Mouse (Mus musculus): ENCODE measurements around the gene Emc8. TPM values are rescaled to one million over a fixed set of nuclear protein-coding genes. Genes with fewer than 3 reads are reported as not detected.

Emc8 gene
- polyA plus RNA-seq, 1 experiment from 2014 or later: 276 TPM

DNA sequence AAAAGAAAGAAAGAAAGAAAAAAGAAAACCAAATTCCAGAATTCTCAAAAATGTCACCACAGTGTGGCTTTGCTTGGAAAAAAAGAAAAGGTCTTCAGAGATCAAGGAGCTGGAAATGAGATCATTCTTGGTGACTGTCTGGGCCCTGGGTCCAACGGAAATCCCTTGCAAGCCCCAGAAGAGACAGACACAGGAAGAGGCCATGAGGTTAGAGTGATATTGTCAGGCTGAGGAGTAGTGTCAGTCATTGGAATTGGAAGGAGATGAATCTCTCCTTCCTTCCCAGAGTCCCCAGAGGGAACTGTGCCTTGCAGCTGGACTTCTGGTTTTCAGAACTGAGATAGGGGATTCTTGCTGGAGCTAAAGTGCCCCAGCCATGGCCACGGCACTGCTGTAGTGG is 31.2 kb upstream of the Emc8 start:
- DNase-seq (ENCODE audit: low spot score) (no peak), ATAC-seq (ENCODE audit: low FRiP score) (no peak)
- no peak overlapping the region for H3K9ac ChIP-seq (ENCODE audit: low read depth, low read length)
- H3K27ac ChIP-seq (ENCODE audit: low read depth, low read length): no peak overlapping the region
- no peaks in the 10 kb centered on the region for H3K36me3 ChIP-seq (ENCODE audit: control insufficient read depth, insufficient read depth, low read length)
- WGBS: 57% methylated on average over 2 of the region's 2 CpGs
- peaks cover 3% of the 10 kb centered on the region; the same call in 1 of the 2 replicates for H3K4me1 ChIP-seq (replicated peaks; ENCODE audit: control insufficient read depth, insufficient read depth, low read length)
- no peak overlapping the region for H3K4me3 ChIP-seq (ENCODE audit: low read depth, low read length)
- no peaks in the 10 kb centered on the region for H3K27me3 ChIP-seq (ENCODE audit: control insufficient read depth, insufficient read depth, low read length)
- H3K9me3 ChIP-seq (ENCODE audit: control insufficient read depth, low read length): no peaks in the 10 kb centered on the region
- no peak overlapping the region for H3K4me2 ChIP-seq (replicated peaks; ENCODE audit: low read depth, low read length)

DNA sequence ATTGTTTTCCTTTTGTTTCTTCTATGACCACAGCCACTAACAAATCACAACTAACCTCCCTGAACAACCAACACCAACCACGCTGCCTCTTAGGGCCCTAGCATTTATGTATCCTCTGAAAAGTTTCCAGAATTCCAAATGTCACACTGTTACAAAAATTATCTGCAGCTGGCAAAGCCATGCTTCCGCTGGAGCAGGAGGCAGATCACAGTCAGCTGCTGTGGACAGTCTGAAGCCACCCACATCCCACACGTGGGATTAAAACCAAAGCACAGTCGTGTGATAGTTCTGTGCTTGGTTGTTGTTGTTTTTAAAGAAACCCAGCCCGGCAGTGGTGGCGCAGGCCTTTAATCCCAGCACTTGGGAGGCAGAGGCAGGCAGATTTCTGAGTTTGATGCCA is 30.7 kb upstream of the Emc8 start:
- no peaks in the 10 kb centered on the region for H3K36me3 ChIP-seq (ENCODE audit: control insufficient read depth, insufficient read depth, low read length)
- WGBS: 81% methylated on average over 6 of the region's 6 CpGs
- no peaks in the 10 kb centered on the region for H3K9me3 ChIP-seq (ENCODE audit: control insufficient read depth, low read length)
- no peak for ATAC-seq (ENCODE audit: low FRiP score)
- no peak overlapping the region for H3K4me3 ChIP-seq (ENCODE audit: low read depth, low read length)
- no peak for DNase-seq (ENCODE audit: low spot score)
- no peak overlapping the region for H3K27ac ChIP-seq (ENCODE audit: low read depth, low read length)
- no peak overlapping the region for H3K4me2 ChIP-seq (replicated peaks; ENCODE audit: low read depth, low read length)
- peaks cover 3% of the 10 kb centered on the region; the same call in 1 of the 2 replicates for H3K4me1 ChIP-seq (replicated peaks; ENCODE audit: control insufficient read depth, insufficient read depth, low read length)
- H3K9ac ChIP-seq (ENCODE audit: low read depth, low read length): no peak overlapping the region
- no peaks in the 10 kb centered on the region for H3K27me3 ChIP-seq (ENCODE audit: control insufficient read depth, insufficient read depth, low read length)

DNA sequence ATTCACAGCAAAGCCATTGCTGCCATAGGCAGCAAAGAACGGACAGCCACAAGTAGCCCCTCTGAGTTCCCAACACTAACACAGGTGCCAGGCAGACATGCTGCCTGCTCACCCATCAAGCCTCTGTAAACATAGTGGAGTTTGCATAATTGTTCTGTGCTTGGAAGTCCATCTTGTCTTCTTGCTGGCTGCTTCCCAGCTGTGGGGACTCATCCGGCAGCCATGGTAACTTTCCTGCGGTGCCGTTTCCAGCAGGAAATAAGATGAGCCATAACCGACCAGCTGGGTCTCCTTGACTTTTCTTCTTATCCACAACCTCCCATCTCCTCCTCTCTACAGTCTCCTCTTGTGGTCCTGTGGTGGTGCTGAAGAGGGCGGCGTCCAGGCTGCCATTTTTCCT is 30.1 kb upstream of the Emc8 start:
- 95% methylated on average over 7 of the region's 7 CpGs for WGBS
- H3K4me1 ChIP-seq (replicated peaks; ENCODE audit: control insufficient read depth, insufficient read depth, low read length): peaks cover 3% of the 10 kb centered on the region; the same call in 1 of the 2 replicates

GRCm38 (mm10) chr8:120697979-120698272 is 29.6 kb upstream of the Emc8 start:
- Histone ChIP-seq H3K27ac (ENCODE audit: low read depth, low read length) (no peak overlapping the region), H3K36me3 (ENCODE audit: control insufficient read depth, insufficient read depth, low read length) (no peaks in the 10 kb centered on the region), H3K4me3 (ENCODE audit: low read depth, low read length) (no peak overlapping the region), H3K9me3 (ENCODE audit: control insufficient read depth, low read length) (no peaks in the 10 kb centered on the region), H3K4me2 (replicated peaks; ENCODE audit: low read depth, low read length) (no peak overlapping the region), H3K9ac (ENCODE audit: low read depth, low read length) (no peak overlapping the region), H3K27me3 (ENCODE audit: control insufficient read depth, insufficient read depth, low read length) (no peaks in the 10 kb centered on the region), H3K4me1 (replicated peaks; ENCODE audit: control insufficient read depth, insufficient read depth, low read length) (peaks cover 3% of the 10 kb centered on the region; the same call in 1 of the 2 replicates)
- no peak for DNase-seq (ENCODE audit: low spot score)
- ATAC-seq (ENCODE audit: low FRiP score): no peak

More for the DNA sequence above, 30.1 kb upstream of the Emc8 start:
- DNase-seq (ENCODE audit: low spot score) (no peak), ATAC-seq (ENCODE audit: low FRiP score) (no peak)
- no peaks in the 10 kb centered on the region for H3K27me3 ChIP-seq (ENCODE audit: control insufficient read depth, insufficient read depth, low read length)
- no peaks in the 10 kb centered on the region for H3K36me3 ChIP-seq (ENCODE audit: control insufficient read depth, insufficient read depth, low read length)
- no peak overlapping the region for H3K4me3 ChIP-seq (ENCODE audit: low read depth, low read length)
- no peaks in the 10 kb centered on the region for H3K9me3 ChIP-seq (ENCODE audit: control insufficient read depth, low read length)
- H3K9ac ChIP-seq (ENCODE audit: low read depth, low read length): no peak overlapping the region
- H3K4me2 ChIP-seq (replicated peaks; ENCODE audit: low read depth, low read length): no peak overlapping the region
- H3K27ac ChIP-seq (ENCODE audit: low read depth, low read length): no peak overlapping the region

- Histone ChIP-seq H3K9ac (ENCODE audit: low read depth, low read length) (no peak overlapping the region), H3K27me3 (ENCODE audit: control insufficient read depth, insufficient read depth, low read length) (no peaks in the 10 kb centered on the region), H3K9me3 (ENCODE audit: control insufficient read depth, low read length) (no peaks in the 10 kb centered on the region), H3K4me1 (replicated peaks; ENCODE audit: control insufficient read depth, insufficient read depth, low read length) (peaks cover 3% of the 10 kb centered on the region; the same call in 1 of the 2 replicates), H3K4me2 (replicated peaks; ENCODE audit: low read depth, low read length) (no peak overlapping the region), H3K4me3 (ENCODE audit: low read depth, low read length) (no peak overlapping the region), H3K27ac (ENCODE audit: low read depth, low read length) (no peak overlapping the region), H3K36me3 (ENCODE audit: control insufficient read depth, insufficient read depth, low read length) (no peaks in the 10 kb centered on the region)
- ATAC-seq (ENCODE audit: low FRiP score): no peak
- DNase-seq (ENCODE audit: low spot score): no peak
- WGBS: 89% methylated on average over 17 of the region's 17 CpGs
Observed at GRCm38 (mm10) chr8:120697154-120697978, 29.0 kb upstream of the Emc8 start.

DNA sequence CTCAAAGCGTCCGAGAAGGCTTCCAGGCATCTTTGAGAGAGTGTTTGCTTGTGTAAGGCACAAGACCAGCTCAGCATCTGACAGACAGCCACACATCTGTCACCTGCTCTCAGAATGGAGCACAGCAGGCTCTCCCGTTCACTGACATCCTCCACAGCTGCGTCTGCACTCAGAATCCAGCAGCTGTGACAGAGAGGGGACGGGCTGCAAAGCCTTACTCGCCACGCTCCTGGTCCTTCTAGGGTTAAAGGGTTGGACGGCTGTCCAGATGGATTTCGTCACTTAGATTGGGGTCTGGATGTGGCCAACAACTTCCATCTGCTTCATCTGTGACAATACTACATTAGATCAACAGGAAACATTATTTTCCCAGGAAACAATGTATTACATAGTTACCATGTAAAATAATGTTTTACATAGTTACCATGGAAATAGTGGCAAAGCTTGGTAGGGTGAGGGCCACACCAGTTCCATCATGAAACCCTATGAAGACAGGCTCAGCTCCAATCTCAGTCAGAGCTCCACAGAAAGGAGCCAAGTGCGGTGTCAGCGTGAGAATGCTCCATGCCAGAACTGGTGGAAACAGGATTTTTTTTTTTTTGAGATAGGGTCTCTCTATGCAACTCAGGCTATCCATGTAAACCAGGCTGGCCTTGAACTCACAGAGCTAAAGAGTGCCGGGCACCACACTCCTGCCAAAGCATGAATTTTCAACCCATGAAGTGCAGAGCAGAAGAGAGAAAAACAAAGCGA is 28.2 kb upstream of the Emc8 start:
- Histone ChIP-seq H3K36me3 (ENCODE audit: control insufficient read depth, insufficient read depth, low read length) (no peaks in the 10 kb centered on the region), H3K4me1 (replicated peaks; ENCODE audit: control insufficient read depth, insufficient read depth, low read length) (peaks cover 3% of the 10 kb centered on the region; the same call in 1 of the 2 replicates), H3K27me3 (ENCODE audit: control insufficient read depth, insufficient read depth, low read length) (no peaks in the 10 kb centered on the region), H3K9ac (ENCODE audit: low read depth, low read length) (no peak overlapping the region), H3K27ac (ENCODE audit: low read depth, low read length) (no peak overlapping the region), H3K4me2 (replicated peaks; ENCODE audit: low read depth, low read length) (no peak overlapping the region), H3K4me3 (ENCODE audit: low read depth, low read length) (no peak overlapping the region), H3K9me3 (ENCODE audit: control insufficient read depth, low read length) (no peaks in the 10 kb centered on the region)
- DNase-seq (ENCODE audit: low spot score) (peak; percentile 26), ATAC-seq (ENCODE audit: low FRiP score) (no peak)
- 63% methylated on average over 13 of the region's 13 CpGs for WGBS

DNA sequence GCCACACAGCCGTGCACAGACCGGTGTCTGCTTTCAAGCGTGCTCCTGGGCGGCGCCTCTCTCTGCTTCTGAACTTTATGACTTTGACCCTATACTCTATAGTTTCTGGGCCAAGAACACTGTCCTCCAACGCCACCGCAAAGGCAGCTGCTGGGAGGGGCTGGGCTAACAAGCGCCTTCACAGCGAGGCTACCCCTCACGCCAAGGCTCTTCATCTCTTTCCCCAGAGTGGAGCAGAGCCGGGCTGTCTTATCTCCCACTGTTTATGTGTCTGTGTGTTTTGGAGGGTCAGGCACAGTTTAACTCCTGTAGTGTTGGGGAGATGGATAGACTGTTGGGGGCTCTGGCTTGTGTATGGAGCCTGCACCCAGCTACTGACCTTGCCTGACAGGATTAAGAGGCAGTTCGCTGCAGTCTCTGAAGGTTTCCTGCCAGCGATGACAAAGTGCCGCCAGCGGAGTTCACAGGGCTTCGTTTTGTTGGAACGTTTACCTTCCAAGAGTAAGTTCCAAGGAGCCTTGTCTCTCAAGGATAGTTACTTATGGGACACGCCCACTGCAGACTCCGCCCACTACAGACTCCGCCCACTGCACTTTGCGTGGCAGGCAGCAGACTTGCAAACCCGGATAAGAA is 25.6 kb upstream of the Emc8 start:
- Histone ChIP-seq H3K4me2 (replicated peaks; ENCODE audit: low read depth, low read length) (no peak overlapping the region), H3K27me3 (ENCODE audit: control insufficient read depth, insufficient read depth, low read length) (no peaks in the 10 kb centered on the region), H3K27ac (ENCODE audit: low read depth, low read length) (no peak overlapping the region), H3K9ac (ENCODE audit: low read depth, low read length) (no peak overlapping the region), H3K36me3 (ENCODE audit: control insufficient read depth, insufficient read depth, low read length) (no peaks in the 10 kb centered on the region), H3K4me1 (replicated peaks; ENCODE audit: control insufficient read depth, insufficient read depth, low read length) (peaks cover 3% of the 10 kb centered on the region; the same call in 1 of the 2 replicates), H3K9me3 (ENCODE audit: control insufficient read depth, low read length) (no peaks in the 10 kb centered on the region), H3K4me3 (ENCODE audit: low read depth, low read length) (no peak overlapping the region)
- no peak for ATAC-seq (ENCODE audit: low FRiP score)
- DNase-seq (ENCODE audit: low spot score): peak; percentile 31
- 56% methylated on average over 22 of the region's 22 CpGs for WGBS

DNA sequence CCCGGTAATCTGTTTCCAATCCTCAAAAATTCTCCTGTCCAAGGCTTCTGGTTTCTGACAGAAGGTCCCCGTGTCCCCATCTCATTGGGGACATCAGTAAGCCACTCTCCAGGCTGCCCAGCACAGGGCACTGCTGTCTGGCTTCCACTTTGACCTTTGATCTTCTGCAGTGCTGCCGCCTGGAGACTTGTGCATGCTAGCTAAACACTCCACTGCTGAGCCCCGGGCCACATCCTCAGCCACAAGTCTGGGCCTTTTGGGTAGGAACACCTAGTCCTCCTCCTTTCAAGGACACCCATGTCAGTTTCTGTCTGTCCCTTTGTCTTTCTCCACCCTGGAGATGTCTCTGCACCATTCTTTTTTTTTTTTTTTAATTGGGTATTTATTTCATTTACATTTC is 24.6 kb upstream of the Emc8 start:
- 61% methylated on average over 4 of the region's 4 CpGs for WGBS
- Histone ChIP-seq H3K9ac (ENCODE audit: low read depth, low read length) (no peak overlapping the region), H3K4me1 (replicated peaks; ENCODE audit: control insufficient read depth, insufficient read depth, low read length) (peaks cover 3% of the 10 kb centered on the region; the same call in 1 of the 2 replicates), H3K4me3 (ENCODE audit: low read depth, low read length) (no peak overlapping the region), H3K9me3 (ENCODE audit: control insufficient read depth, low read length) (no peaks in the 10 kb centered on the region), H3K4me2 (replicated peaks; ENCODE audit: low read depth, low read length) (no peak overlapping the region), H3K27ac (ENCODE audit: low read depth, low read length) (no peak overlapping the region), H3K27me3 (ENCODE audit: control insufficient read depth, insufficient read depth, low read length) (no peaks in the 10 kb centered on the region), H3K36me3 (ENCODE audit: control insufficient read depth, insufficient read depth, low read length) (no peaks in the 10 kb centered on the region)
- ATAC-seq (ENCODE audit: low FRiP score) (no peak), DNase-seq (ENCODE audit: low spot score) (no peak)

Data from hindbrain, embryonic 11.5 days (tissue).